Mouse (Mus musculus) T-helper 2 cell (primary cell): Measurements from ENCODE around the gene Gm1604a.
"Not testable (repeated sequence)": the region's sequence is repeated elsewhere in the genome, so short reads cannot be mapped to it uniquely, and the experiment has no call there.

Source experiments
- in situ Hi-C: fragments of 300-600 bp; cut with MboI, MseI; formaldehyde crosslinking; loops from one replicate; pipeline ENCODE4 v1.15.1; 2025; ENCODE audit warnings: high pct_unique_total_duplicates

Gm1604a gene

DNA sequence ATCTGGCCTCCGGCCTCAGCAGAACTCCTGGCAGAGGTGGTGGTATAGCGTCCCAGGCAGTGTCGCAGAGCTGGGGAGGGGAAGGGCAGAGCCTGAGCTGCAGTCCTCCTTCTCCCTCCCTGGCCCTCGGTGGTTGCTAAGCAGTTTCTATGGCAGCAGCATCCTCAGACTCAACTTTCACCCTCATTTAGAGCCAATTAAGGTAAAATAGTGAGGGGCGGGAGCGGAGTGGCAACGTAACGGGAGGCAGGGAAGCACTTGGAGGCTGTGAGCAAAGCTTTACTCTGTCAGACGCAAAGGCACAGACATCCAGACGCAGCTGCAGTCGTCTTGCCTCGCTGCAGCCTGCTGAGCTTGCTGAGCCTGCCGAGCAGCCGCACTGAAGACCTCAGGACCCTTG lies at the start of gene Gm1604a:
TSS of gene Gm1604a (plus strand) at position 312 of the 400 bp plus-strand sequence.
- in situ Hi-C loops, result not testable (repeated sequence)

DNA sequence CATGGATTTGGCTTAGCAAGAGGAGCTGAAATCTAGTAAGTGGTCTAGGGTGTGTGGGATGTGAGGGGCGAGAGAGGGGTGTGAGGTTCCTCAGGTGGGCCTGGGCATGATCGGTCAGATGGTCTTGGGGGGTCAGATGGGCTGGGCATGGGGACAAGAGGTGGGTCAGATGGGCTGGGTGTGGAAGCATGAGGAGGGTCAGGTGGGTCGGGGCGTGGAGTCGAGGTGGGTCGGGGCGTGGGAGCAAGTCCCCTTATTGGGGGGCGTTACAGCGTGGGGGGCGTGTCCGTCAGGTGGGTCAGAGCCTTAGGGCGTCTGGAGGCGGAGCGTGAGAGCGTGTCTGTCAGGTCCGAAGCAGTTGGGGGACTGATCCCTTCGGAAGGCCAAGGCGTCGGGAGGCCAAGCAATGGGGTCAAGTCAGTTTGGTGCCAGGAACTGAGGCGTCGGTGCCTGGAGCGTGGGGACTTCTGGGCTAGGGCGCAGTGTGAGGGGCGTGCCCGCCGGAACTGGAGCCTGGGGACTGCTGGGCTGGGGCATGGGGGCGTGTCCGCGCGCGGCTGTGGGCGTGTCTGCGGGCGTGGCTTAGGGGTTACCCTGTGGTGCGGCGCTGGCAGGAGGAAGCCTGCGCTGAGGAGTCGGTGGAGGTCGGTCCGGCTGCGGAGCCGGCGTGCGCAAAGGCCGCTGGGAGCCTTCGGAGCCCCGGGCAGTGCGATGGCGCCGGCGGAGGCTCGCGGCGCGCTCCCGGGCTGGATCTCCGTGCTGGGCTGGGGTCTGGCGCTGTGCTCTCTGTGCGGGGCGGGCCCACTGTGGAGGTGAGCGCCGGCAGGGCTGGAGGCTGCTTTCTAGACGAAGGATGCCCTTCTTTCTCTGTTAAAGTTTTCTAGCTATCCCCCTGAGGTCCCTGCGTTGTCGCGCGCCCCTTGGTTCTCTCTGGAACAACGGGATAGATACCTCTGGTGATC lies 46.8 kb upstream of the Gm1604a start, which contains the start of gene Gm49721:
TSS of gene Gm49721 (plus strand) at position 618 of the 962 bp plus-strand sequence.
- in situ Hi-C loops, result not testable (repeated sequence)

DNA sequence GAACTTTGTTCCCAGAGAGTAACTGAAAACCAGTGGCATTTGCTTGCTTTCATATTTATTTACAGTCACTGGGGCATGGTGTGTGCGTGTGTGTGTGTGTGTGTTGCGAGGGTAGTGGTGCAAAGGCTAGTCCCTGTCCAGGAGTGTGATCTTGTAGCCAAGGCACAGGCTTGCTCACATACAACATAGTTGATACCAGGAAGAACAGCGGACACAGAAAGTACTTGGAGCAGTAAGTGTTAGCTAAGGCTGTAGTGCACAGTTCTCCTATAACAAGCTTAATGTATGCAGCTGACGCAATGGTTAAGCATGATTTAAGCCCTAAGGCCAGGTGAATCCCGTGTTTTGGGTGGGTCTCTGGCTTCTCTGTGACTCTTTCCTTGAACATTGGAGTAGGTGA lies 46.0 kb upstream of the Gm1604a start:
- in situ Hi-C loops, result not testable (repeated sequence)

DNA sequence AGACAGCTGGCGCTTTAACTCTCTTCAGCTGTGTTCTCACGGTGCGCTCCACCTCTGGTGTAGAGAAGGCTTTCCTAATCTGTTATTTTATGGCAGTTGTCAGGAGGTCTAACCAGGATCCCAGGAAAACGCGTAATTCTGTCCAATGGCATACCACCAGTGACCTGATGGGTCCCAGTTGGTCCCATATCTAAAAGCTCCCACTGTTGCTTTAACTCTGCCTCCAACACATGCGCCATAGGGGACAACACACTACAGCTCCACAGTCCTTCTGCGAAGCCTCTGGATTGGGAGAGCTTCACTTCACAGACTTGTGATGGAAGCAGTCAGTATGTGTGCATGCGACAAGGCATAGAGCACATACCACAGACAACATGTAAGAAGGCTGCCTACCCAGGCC lies 45.2 kb upstream of the Gm1604a start:
- in situ Hi-C loops, result not testable (repeated sequence)

DNA sequence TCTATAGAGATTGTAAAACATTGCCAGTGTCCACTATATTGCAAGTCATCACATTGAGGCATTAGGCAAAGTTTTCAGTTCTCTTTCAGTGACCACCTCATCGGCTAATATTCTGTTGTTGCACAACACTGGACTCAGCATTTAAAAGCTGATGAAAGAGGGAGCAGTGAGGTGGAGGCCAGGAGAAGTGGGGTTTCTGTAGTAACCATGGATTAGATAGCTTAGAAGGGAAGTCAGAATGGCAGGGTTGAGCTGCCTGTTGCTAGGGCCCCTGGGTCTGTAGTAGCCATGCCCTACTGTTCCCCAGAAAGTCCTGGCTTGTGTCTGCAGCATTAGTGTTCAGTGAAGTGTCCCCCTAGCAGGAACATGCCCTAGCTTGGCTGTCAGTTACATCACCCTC lies 39.2 kb upstream of the Gm1604a start:
- in situ Hi-C loops, result not testable (repeated sequence)

DNA sequence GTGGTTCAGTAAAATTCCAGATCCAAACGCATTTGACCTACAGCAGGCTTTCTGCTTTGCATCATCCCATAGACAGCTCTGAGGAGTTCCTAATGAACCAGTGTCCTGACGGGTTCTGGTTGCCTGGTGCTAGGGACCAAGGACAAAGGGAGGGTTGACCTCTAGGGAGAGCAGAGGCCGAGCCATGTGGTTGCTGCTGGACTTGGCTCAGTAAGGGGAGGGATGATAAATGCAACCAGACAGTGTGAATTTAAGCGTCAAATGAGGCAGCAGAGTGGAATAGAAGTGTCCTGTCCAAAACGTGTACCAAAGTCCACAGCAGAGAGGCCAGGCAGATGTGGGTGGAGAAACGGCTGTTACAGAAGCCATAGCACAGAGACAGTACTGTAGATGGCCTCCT lies 29.9 kb upstream of the Gm1604a start:
- in situ Hi-C loops, result loop anchor here (5.0 kb wide), 1 partner anchor 1137 kb away; no protein-coding TSS in a partner anchor

DNA sequence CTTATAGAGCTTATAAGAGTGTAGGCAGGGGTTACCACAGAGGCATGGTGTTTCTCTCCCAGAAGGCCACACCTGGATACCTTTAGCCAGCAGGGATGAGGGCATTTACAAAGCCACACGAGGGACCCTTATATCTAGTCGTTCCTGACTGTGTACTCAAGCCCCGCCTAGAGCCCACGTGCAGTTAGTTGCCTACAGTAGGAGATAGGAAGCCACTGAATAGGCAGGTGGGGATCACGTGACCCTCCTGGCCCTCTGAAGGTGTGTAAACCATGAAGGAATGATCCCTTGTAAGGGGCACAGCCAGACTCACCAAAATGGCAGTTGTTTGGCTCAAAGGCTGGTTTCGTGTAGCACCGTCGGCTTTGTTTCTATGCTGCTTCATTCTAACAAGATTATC lies 28.5 kb upstream of the Gm1604a start:
- in situ Hi-C loops, result loop anchor here (5.0 kb wide), 1 partner anchor 1135 kb away; no protein-coding TSS in a partner anchor

DNA sequence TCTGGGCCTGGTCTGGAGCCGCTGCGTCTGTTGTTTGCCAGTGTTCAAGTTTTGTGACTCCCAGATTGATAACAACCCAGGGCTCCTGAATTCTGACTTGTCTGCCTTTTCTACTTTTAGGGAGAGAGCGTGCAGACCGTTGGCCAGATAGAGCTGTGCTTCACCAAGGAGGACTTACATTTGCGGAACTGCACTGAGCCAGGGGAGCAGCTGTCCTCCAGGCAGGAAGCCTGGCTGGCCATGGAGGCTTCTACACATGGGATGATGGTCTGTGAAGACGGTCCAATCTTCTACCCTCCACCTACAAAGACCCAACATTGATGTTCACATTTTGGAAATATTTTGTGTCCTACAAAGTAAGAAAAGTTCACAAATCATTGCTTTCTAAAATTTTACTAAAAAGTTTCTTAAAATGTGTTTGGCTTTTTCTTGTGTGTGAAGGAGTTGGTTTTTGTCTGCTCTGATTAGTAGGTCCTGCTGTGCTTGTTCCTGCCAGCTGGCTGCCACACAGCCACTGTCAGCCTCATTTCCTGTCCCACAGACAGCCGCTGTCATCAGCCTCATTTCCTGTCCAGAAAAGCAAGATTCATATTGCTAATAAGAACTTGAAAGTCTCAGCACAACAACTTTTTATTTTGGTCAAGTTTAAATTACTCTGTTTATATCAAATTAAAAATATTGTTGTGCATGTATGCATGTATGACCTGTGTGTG lies 27.4 kb upstream of the Gm1604a start:
- in situ Hi-C loops, result loop anchor here (5.0 kb wide), 1 partner anchor 1134 kb away; no protein-coding TSS in a partner anchor

DNA sequence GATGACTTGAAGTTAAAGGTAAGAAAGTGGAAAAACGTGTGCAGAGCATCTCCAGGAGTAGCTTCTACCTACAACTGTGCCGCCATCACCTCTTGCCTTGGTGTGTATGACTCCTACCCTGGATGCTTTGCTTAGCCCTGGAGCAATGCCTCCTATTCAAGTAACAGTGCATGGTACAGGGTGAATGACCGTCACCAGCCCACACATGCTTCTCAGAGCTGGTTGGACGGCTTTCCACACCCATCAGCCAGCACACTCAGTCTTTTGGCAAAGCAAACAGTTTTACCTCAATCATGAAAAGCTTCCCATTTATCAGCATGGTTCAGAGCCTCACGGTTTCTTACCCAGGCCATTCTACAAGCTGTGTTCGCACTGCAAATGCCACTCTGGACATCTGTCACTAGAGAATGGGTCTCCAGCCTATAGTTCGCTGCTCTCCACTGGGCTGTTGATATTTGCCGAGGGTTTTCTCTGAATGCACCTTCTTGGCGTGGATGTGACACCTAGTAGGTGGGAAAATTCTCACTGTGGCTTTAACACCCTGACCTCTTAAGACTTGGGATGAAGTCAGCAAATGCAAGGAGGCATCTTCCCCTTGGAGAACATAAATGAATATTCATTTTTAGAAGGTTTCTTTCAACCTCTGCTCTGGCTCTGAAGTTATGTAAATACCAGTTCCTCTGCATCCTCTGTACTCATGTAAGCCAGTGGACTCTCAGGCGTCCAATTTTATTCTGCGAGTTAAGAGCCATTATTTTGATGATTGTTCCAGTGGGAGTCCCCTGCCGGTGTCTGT lies 23.4 kb upstream of the Gm1604a start:
- in situ Hi-C loops, result not testable (repeated sequence)

DNA sequence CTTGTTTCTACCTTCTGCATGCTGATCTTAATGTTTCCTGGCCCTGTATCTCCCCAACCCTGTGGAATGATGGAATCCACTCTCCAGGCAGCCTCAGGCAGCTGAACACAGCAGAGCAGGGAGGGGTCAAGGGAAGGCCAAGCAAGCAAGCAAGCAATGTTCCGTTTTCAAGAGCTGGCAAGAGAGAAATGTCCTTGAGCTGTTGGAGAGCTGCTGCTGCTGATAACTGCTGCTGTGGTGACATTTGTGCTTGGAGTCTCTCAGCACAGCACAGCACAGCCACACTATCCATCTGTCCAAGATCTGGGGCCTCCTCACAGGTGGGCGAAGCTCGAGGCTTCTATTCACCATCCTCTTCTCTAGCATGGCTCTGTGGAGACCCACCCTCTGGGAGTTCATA lies 22.0 kb upstream of the Gm1604a start:
- in situ Hi-C loops, result not testable (repeated sequence)

DNA sequence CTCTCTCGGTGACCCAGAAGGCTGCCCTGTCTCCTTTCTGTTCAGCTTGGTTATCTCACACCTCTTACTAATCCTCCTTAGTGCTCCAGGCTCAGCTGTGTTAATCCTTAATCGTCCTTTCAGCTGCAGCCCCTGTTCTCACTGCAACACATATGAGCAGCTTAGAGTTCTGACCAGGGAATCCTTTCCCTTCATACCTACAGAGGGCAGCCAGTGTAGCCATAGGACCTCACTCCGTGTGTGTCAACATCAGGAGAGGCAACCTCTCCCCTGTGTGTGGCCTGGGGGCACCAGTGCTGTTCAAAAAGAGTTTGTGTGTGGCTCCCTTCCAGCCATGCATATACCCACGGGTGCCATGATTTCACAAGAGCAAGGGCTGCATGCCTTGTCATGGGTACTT lies 19.7 kb upstream of the Gm1604a start:
- in situ Hi-C loops, result not testable (repeated sequence)

DNA sequence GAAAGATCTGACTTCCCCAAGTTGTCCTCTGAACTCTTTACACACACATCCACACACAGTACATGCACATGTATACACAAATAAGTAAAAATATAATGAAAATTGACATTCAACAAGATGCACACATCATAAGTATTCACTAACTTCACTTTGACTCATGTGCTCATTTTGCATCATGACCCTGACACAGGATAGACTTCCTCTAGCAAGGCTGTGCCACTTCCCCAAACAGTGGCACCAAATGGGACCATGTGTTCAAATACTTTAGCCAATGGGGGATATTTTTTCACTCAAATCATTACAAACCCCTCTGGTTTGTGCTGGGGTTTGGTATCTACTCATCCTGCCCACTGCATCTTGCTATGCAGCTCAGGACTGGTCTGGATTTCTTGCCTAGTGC lies 16.5 kb upstream of the Gm1604a start:
- in situ Hi-C loops, result not testable (repeated sequence)

DNA sequence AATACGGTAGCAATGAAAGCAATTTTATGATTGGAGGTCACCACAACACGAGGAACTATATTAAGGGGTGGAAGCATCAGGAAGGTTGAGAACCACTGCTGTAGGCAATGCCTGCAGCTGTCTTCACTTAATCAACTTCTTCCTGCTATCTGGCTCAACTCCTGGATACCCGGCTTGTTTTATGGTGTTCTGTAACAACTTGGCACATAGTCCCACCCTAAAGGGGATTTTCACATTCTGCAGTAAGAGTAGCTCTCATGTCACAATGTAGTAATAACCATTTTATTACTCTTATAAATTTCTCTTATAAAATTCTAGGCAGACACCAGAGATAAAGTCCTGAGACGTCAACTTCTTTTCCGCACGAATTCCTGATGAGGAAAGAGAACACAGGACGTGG lies 15.9 kb upstream of the Gm1604a start:
- in situ Hi-C loops, result not testable (repeated sequence)

DNA sequence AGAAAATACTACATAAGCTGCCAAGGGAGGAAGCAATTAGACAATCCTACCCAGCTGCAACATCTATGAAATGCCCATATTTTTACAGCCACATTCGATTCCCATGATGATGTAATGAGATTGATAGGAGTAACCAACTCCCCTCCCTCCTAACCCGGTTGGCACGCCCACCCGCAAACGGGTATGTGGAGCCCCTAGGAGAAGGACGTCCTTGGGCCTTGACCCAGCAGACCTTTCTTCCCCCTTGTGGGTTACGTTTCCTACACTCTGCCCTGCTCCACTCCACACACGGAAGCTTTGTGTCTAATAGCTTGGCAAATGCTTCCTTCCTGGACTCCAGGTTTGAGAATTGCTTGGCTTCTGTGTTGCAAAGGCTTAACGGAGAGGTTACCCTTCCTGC lies 15.5 kb upstream of the Gm1604a start:
- in situ Hi-C loops, result not testable (repeated sequence)

DNA sequence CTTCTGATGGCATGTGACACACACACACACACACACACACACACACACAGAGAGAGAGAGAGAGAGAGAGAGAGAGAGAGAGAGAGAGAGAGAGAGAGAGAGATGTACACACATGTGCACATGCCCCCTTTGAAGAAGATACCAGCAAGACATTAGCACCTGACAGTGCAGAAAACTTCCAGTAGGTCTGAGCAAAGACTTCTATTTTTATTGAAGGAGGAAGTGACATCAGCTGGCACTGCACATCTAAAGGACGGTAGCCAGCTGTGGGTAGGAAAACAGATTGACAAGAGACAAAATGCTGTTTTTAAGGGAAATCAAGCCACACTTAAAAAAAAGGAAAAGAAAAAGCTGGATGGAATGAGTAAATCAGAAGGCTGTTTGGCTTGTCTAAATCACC lies 11.2 kb upstream of the Gm1604a start:
- in situ Hi-C loops, result not testable (repeated sequence)

DNA sequence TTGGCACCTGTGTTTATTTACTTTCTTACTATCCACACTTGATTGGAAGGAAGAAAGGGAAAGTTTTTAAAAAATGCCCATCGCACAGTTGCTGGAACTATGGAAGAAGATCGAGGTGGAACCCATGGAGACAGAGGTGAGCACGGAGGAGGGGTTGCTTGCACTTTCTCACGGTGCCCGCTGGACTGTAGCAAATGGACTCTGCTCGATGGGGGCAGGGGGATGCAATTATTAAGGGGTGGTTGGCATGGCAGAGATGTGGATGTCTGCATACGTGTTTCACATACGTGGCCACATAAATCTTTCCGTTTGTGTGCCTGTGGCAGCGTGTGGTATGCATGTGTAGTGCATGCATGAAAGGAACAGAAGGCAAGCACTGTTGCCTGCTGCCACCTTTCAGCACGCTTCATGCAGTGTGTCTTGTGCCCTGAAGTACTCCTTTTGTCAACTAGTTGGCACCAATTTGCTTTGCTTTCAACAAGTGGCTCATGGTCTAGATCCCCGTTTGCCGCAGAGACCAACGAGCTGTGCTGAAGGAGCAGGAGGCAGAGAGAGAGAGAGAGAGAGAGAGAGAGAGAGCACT lies 487 bp downstream of the Gm1604a start:
- in situ Hi-C loops, result not testable (repeated sequence)

DNA sequence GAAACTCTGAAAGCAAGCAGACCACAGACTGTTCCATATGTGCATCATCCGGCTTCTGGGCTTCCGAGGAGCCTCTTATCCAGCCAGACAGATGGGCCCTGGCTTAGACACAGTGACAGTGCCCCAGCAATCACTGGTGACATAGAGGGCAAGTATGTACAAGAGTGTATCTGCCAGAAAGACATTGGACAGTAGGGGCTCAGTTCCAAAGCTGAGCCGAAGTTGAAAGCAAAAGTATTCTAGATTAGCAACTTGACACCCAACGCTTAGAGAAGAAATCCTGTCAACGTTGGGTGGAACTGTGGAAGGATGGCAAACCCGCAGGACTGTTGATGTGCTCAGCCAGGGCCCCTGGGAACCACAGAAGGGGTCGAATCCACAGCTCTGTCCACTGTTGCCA lies 4.8 kb downstream of the Gm1604a start:
- in situ Hi-C loops, result not testable (repeated sequence)

DNA sequence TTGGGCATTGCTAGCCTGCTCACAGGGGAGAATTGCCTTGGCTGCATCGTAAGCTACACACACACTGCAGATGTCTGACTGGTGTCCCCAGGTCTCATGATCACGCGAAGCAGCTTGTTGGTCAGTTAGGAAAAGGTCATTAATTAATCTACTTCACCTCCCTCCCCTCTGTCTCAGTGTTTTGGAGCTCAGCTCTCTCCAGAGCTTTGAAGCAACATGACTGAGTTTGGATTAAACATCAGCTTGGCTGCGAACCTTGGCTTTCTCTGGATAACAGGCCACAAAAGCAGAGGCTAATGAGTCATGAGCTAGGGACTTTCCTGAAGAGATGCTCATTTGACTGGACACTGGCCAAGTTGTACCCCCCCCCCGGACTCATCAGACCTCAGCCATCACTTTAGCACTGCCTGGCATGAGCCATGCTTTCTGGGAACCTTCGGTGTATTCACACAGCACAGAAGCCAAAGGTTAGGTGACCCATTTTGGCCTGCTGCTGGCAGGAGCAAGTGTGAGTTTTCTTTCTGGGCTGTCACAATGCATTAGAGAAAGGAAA lies 5.3 kb downstream of the Gm1604a start:
- in situ Hi-C loops, result not testable (repeated sequence)

DNA sequence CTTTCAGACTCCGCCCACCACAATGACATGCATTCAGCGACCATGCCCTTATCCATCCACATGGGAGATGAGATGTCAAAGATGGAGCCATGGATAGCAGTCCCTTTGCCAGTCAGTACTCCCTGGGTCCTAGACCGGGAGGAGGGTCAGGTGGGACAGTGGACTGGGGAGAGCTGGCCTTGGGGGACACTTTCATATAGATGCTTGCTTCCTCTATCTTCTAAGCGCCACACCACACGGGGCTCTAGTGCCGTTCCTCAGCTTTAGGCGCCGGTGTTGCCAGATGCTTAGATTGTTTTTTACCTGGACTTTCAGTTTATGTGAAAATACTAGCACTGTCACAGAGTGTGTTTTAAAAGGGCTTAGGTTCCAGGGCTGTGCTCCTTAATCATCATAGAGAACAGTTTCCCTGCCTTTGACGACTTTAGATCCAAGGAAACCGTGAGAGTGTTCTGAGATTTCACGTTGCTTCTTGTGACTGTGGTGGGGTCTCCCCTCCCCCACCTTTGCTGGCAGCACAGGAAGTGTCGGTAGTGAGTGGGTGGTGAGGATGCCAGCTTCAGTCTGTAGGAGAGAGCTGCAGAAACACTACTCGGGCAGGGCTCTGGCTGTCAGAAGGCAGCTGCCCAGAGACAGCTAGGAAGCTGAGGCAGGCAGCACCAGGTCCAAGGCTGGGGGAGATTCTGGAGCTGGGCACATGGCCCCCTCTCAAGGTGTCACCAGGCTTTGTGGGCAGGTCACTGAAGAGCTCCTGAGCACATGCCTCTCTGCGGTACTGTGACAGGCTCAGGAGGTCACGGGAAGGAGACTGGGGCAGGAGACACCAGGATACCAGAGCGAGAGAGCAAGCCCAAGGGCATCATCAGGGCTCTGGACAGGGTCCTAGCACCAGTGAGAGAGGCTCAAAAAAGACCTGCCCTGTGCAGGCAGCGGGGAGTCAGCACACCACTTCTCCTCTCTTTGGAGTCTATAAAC lies 8.1 kb downstream of the Gm1604a start:
- in situ Hi-C loops, result not testable (repeated sequence)
